Mouse (Mus musculus) spleen, postnatal 10 days (tissue): ENCODE measurements at regions not wholly inside any gene's neighbourhood (a gene's known extent, or its start where the extent isn't known, plus 50 kb on each side); places are given as distances from the start of the nearest gene placed in this dataset.
"Not testable (repeated sequence)": the region's sequence is repeated elsewhere in the genome, so short reads cannot be mapped to it uniquely, and the experiment has no call there.

Experiments
- DNase-seq, 2 experiments: peaks; one replicate each; pipeline ENCODE4 v3.0.0; 2021 to 2022; ENCODE audit warnings: low spot score in 2 of 2

- DNase-seq: no peak
Measured at GRCm38 (mm10) chr14:53800508-53801136, 453.3 kb downstream of the Dad1 start.

- DNase-seq: peak; percentile 29 to 49
Measured at GRCm38 (mm10) chr14:53795160-53795559, 458.7 kb downstream of the Dad1 start.

GRCm38 (mm10) chr14:53794527-53794926, 459.4 kb downstream of the Dad1 start:
- no peak for DNase-seq

- not testable (repeated sequence) for DNase-seq
Measured at GRCm38 (mm10) chr14:53792432-53792831, 461.5 kb downstream of the Dad1 start.

- DNase-seq: not testable (repeated sequence)
Measured at GRCm38 (mm10) chr14:53785547-53785946, 468.4 kb downstream of the Dad1 start.

- no peak for DNase-seq
Measured at GRCm38 (mm10) chr14:53777375-53777774, 476.5 kb downstream of the Dad1 start.

- peak in 1 of 2 experiments; percentile 63 for DNase-seq
Measured at GRCm38 (mm10) chr14:53776717-53777116, 477.2 kb downstream of the Dad1 start.

- DNase-seq: not testable (repeated sequence)
Measured at GRCm38 (mm10) chr14:53766501-53766900, 487.4 kb downstream of the Dad1 start.

GRCm38 (mm10) chr14:53765918-53766317, 488.0 kb downstream of the Dad1 start:
- not testable (repeated sequence) for DNase-seq

- DNase-seq: not testable (repeated sequence)
Measured at GRCm38 (mm10) chr14:53760578-53760977, 493.3 kb downstream of the Dad1 start.

GRCm38 (mm10) chr14:53757782-53758181, 496.1 kb downstream of the Dad1 start:
- DNase-seq: peak in 1 of 2 experiments; percentile 16

- not testable (repeated sequence) for DNase-seq
Measured at GRCm38 (mm10) chr14:53757095-53757494, 496.8 kb downstream of the Dad1 start.

- DNase-seq: no peak
Measured at GRCm38 (mm10) chr14:53750703-53751441, 503.0 kb downstream of the Dad1 start.

GRCm38 (mm10) chr14:53743552-53743951, 510.4 kb downstream of the Dad1 start:
- DNase-seq: not testable (repeated sequence)

GRCm38 (mm10) chr14:53742864-53743263, 511.0 kb downstream of the Dad1 start:
- not testable (repeated sequence) for DNase-seq

GRCm38 (mm10) chr14:53741246-53741645, 512.7 kb downstream of the Dad1 start:
- peak; percentile 30 to 73 for DNase-seq

- DNase-seq: not testable (repeated sequence)
Measured at GRCm38 (mm10) chr14:53737962-53738361, 515.9 kb downstream of the Dad1 start.

GRCm38 (mm10) chr14:53736274-53736673, 517.6 kb downstream of the Dad1 start:
- not testable (repeated sequence) for DNase-seq

GRCm38 (mm10) chr14:53731600-53731999, 522.3 kb downstream of the Dad1 start:
- not testable (repeated sequence) for DNase-seq

- DNase-seq: not testable (repeated sequence)
Measured at GRCm38 (mm10) chr14:53729877-53730276, 524.0 kb downstream of the Dad1 start.

GRCm38 (mm10) chr14:53729149-53729548, 524.8 kb downstream of the Dad1 start:
- DNase-seq: not testable (repeated sequence)

GRCm38 (mm10) chr14:53726914-53727313, 527.0 kb downstream of the Dad1 start:
- not testable (repeated sequence) for DNase-seq

GRCm38 (mm10) chr14:53723611-53724010, 530.3 kb downstream of the Dad1 start:
- not testable (repeated sequence) for DNase-seq
